Mouse (Mus musculus) ovary, postnatal 14 days (tissue): ENCODE results near the gene Hibadh.
"Not testable (repeated sequence)": the region's sequence is repeated elsewhere in the genome, so short reads cannot be mapped to it uniquely, and the experiment has no call there.

Source experiments
- DNase-seq: peaks from one replicate; pipeline ENCODE4 v3.0.0; 2022; ENCODE audit warnings: low spot score

Hibadh gene

DNA sequence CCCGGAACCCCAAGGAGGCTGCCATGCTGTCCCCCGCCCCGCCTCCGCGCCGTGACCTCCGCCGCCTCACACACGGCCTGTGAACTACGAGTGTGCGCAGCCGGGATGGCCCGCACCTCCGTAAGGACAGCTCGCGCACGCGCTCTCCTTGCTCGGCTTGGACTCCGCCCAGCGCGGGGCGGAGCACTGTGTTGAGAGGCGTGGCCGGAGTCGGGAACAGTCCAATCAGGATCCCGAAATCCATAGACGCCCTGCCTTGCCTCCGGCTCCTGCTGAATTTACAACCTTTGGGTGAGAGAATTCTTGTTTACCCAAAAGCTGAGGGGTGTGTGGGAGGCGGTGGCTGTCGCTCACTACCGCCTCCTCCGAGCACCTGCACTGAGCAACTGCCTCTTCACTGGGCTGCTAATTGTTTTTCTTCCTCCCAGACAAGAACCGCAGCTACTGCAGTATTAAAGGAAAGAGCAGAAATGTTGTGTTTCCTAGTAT lies at the start of gene Hibadh:
Gene Hibadh, minus strand, starts transcription at position 166 of the 489 bp plus-strand sequence.
- DNase-seq = peak; percentile 98

GRCm38 (mm10) chr6:52686901-52687500 lies 46.8 kb upstream of the Hibadh start:
- DNase-seq = no peak

DNA sequence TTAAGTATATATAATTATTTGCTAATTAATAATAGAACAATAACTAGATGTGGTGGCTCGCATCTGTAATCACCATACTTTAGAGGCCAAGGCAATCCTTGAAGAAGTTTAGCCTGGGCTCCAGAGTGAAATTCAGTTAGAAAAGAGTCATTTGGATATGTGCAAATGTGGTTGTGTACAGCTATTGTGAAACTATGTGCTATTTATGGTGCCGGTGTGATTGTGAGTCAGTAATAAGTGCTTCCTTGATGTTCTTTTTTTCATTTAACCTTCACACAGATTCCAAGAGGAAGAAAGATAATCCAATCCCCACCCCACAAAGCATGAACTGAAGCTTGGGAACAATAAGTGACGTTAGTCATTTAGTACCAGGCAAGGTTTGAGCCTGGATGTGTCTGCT lies 42.4 kb upstream of the Hibadh start:
- DNase-seq = no peak

DNA sequence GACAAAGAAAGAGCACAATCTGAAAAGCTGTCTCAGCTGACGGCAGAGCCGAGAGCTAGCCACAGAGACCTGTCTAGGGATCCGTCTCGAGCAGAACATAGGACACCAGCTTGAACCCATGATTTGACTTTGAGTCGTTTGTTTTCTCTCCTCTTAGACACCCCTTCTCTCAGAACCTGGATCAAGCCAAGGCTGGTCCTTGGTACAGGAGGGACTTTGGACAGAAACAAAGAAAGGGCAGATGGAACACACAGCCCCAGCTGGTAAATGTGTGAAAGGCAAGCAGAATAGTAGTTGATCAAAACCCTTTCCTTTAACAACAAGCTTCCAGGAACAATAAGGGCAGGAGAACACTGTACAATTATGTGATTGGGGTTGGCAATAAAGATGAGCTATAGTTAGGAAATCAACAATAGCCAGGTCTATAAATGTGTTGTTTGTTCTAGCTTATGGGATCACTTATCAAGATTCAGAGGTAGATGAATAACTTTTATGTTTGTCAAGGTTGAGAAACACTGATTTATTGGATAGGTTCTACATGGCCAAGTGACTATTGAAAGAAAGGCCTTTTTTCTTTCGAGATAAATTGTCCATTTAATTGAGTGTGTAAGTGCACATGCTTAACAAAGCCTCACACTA lies 41.8 kb upstream of the Hibadh start:
- DNase-seq = no peak

DNA sequence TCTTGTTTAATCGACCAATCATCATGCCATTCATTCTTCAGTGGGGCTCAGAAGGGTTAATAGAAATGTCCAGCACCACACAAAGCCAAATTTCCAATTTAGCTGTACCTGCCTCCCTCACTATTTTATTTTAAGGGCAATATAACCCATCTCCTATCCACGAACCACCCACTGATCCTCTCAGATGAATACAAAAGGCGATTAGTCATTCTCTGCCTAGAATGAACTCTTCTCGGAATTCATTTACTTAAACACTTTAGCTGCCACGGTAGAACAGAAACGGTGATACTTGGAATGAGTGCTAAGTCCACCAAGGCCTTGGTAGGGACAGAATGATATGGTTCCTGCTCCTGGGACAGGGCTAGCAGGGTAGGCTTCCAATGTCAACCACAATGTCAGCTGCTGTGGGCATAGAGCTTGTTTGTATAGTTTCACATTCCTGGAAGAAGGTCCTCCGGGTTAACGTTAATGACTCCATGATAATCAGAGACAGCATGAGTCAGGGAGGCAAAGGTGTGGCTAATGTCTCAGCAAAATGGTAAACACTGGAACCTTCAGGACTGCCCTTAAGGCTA lies 40.4 kb upstream of the Hibadh start:
- DNase-seq = no peak

- DNase-seq = no peak
Observed at GRCm38 (mm10) chr6:52679565-52679964, 39.4 kb upstream of the Hibadh start.

DNA sequence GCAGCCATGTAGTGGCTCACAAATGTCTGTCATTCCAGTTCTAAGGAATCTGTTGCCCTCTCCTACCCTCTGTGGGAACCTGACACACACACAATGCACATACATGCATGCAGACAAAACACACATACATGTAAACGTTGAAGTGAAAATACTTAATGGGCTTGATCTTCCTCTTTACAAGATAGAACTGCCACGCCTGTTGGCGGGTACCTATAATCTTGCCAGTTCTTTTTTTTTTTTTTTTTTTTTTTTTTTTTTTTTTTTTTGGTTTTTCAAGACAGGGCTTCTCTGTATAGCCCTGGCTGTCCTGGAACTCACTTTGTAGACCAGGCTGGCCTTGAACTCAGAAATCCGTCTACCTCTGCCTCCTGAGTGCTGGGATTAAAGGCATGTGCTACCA lies 37.3 kb upstream of the Hibadh start:
- not testable (repeated sequence) for DNase-seq

- DNase-seq = peak; percentile 37
Observed at GRCm38 (mm10) chr6:52675222-52675921, 35.2 kb upstream of the Hibadh start.

DNA sequence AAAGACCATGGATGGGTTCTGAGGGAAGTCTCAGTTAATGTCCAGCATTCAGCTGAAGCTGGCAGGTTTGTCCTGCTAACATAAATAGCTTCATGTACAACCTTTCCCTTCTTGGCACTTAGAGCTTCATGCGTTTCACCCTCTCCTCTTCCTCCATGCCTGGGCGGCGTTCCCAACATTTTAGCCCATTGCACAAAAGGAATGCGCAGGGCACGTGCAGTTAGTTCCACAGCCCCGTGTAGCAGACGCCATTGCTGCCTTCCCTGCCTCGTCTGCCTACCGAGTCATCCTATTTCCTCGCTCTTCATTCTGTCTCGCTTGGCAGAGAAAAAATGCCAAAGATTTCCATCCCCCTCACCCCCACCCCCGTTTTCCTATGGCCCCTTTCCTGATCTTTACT lies 34.4 kb upstream of the Hibadh start:
- no peak for DNase-seq

GRCm38 (mm10) chr6:52673706-52674105 lies 33.5 kb upstream of the Hibadh start:
- no peak for DNase-seq

- DNase-seq = no peak
Observed at GRCm38 (mm10) chr6:52672539-52672938, 32.4 kb upstream of the Hibadh start.

DNA sequence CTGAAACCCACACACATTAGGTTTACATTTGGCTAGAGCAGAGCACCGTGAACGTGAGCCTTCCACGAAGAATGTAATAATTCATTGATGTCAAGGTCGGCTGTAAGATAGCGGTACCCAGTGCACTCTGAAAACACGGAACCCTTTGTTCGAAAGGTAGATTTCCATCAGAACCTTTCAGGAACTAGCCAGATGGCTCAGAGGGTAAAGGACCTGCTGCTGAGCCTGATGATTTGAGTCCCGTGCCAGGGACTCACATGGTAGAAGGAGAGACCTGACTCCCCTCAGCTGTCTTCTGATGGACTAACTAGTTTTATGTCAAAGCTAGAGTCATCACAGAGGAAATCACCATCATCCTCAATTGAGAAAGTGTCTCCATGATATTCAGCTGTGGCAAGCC lies 31.6 kb upstream of the Hibadh start:
- DNase-seq = no peak

DNA sequence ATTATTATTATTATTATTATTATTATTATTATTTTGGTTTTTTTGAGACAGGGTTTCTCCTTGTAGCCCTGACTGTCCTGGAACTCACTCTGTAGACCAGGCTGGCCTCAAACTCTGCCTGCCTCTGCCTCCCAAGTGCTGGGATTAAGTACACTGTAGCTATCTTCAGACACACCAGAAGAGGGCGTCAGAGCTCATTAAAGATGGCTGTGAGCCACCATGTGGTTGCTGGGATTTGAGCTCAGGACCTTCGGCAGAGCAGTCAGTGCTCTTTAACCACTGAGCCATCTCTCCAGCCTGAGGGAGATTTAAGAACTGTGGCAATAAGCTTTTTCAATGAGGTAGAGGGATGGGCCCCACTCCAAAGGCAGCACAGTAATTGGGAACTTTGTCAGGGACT lies 29.7 kb upstream of the Hibadh start:
- DNase-seq = not testable (repeated sequence)

DNA sequence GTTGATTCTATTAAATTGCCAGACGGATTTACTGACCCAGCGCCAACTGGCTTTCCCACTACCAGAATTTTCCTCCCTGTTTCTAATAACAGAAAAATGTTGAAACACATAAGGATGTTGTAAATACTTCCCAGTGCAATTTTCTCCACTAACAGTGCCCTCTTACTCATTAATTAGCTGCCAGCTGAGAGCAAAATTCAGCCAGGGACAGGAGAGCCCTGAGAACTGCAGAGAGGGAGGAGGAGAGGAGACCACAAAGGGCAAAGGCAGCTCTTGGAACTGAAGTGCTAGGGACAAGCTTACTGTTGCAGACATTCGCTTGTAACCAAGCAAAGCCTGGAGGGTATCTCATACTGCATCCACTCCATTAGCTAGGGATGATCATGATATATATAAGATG lies 27.5 kb upstream of the Hibadh start:
- no peak for DNase-seq

DNA sequence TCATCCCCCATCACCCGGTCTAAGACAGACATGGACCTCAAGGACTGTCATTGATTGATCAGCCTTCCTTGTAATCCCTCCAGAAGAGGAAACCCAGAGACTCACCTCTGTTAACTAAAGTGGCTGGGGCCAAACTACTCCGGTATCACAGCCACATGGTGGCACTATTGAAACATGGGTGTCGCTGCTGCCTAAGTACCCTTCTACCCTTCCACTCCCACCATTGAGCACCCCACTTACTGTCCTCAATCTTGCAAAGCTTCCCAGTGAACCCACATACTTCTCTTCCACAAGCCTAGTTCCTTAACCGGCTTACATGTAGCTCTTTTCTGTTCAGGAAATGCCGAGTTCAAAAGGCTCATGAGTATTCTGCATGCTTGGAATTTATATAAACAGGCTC lies 22.8 kb upstream of the Hibadh start:
- DNase-seq = no peak

DNA sequence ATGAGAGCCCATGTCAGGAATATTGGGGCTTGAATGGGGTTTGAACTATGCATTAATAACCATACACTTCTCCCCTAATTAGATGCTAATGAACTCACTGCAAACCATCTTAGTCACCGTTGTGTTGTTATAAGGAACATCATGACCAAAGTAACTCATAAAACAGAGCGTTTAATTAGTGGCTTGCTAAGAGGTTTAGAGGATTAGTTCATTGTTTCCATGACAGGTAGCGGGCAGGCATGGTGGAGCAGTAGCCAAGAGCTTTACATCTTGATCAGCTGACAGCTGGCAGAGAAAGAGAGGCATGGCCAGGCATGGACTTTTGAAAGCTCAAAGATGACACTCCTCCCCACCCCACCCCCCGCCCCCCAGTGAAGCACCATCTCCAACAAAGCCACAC lies 15.1 kb upstream of the Hibadh start:
- no peak for DNase-seq

GRCm38 (mm10) chr6:52648806-52649205 lies 8.6 kb upstream of the Hibadh start:
- no peak for DNase-seq

DNA sequence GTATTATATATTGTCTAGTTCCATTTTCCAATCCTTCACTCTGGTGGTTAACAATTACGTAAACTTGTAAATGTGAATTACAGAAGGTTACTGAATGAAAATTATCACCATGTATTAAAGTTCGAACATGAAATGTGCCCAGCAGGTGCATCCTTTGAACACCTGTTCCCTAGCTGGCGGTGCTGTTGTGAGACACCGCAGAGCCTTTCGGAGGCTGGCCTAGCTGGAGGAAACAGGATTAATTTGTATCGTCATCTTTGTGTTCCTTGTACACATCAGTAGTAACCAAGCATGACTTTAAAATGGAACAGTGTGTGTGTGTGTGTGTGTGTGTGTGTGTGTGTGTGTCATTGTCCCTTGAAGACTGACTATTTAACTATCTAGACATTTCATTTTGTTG lies 7.8 kb upstream of the Hibadh start:
- DNase-seq = no peak

DNA sequence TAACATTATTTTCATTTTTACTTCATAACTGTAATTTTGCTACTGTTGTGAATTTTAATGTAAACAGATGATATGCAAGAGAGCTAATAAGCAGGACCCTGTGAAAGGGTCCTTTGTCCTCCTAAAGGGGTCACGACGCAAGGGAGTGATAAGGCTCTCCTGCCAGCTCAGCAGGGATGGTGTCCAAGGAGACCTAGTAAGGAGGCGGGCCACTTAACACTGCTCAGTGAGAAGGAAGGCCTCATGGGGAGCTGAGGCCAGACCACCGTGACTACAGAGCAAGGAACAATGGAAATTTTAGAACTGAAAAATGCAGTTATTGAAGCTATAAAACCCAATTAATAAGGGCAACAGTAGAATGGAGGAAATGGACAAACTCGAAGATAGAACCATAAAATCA lies 5.7 kb upstream of the Hibadh start:
- no peak for DNase-seq

GRCm38 (mm10) chr6:52642152-52642551 lies 2.0 kb upstream of the Hibadh start:
- DNase-seq = no peak

GRCm38 (mm10) chr6:52641076-52641475 lies 887 bp upstream of the Hibadh start:
- no peak for DNase-seq

DNA sequence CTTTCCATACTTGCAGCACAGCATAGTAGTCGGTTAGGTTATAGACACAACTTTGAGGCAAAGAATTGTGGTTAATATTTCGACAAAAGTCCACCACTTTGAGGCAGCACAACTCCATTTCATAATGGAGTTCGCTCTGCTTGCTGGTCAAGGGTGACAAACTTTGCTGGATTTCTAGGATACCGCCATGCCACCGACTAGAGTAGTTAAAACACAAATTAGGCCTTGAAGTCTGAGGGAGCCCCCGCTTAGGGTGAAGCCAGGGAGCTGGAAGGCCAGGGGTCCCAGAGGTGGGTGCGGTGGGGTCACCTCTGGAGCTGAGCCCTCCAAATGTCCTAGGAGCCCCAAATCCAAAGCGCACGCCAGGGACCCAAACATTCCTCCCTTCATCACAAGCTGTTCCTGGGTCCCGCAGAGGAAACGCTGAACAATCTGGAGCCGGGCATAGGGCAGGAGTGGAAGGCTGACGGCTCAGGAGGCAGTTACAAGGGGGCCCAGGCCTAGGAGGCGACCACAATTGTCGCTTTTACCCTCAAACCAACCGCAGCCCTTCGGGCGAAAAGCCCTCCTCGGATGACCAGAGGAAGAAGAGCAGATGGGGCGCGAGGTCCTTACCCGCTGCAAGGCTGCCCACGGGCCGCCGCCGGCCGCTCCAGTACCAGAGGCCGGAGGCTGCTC lies 504 bp downstream of the Hibadh start:
- peak; percentile 22 for DNase-seq
